Mouse (Mus musculus) left cerebral cortex, postnatal 14 days (tissue): ENCODE results near the gene Arid5a. TPM values are rescaled to one million over a fixed set of nuclear protein-coding genes. Genes with fewer than 3 reads are reported as not detected.

Experiments
- microRNA-seq, 2 experiments: library from miRNA; unstranded; fragments of <30 nt; microRNA quantifications; one replicate each; pipeline ENCODE4 v1.2.0; 2022
- total RNA-seq, 2 experiments: library from RNA; stranded (reverse); gene quantifications; 2 replicates each; pipeline ENCODE4 v1.2.3; 2021

The Arid5a gene
- total RNA-seq, 2 experiments from 2014 or later, result 14.7 to 16.9 TPM

Small RNAs within 50 kb of the gene (microRNA-seq; reads per million reads assigned to microRNA genes)
- 0.53 to 1.3 reads per million in 2 experiments for gene Mir6898

Other genes starting within 250 kb of the Arid5a start
- gene Hs6st1, start 239.3 kb upstream of the Arid5a start, total RNA-seq, result 10 to 100 TPM; 73.1 to 77.7 TPM
- gene Uggt1, start 63.0 kb upstream of the Arid5a start, total RNA-seq, result 10 to 100 TPM; 40.8 to 47.3 TPM
- gene Neurl3, start 33.1 kb upstream of the Arid5a start, total RNA-seq, result under 1 TPM; 0.26 to 0.61 TPM
- gene Kansl3, start 61.4 kb downstream of the Arid5a start, total RNA-seq, result 10 to 100 TPM; 59.4 to 65.3 TPM
- gene Fer1l5, start 64.6 kb downstream of the Arid5a start, total RNA-seq, result not detected
- 10 to 100 TPM; 37.4 to 41.7 TPM for gene Lman2l, start 137.5 kb downstream of the Arid5a start, total RNA-seq
- gene Cnnm4, start 163.9 kb downstream of the Arid5a start, total RNA-seq, result 10 to 100 TPM; 12.6 to 13.5 TPM
- gene Cnnm3, start 204.1 kb downstream of the Arid5a start, total RNA-seq, result 10 to 100 TPM; 28.7 to 30.4 TPM
- 1 to 10 TPM; 5.2 to 6.4 TPM for gene Ankrd23, start 229.2 kb downstream of the Arid5a start, total RNA-seq
- not detected for gene Gm42417, start 231.7 kb downstream of the Arid5a start, total RNA-seq
- 10 to 100 TPM; 13.9 to 18.7 TPM for gene Ankrd39, start 239.7 kb downstream of the Arid5a start, total RNA-seq